Mouse (Mus musculus): ENCODE results near the gene Naga. TPM values are rescaled to one million over a fixed set of nuclear protein-coding genes. Genes with fewer than 3 reads are reported as not detected.
A peak's percentile ranks its signal among the peaks of the same experiment; 100 is the strongest.

The Naga gene
- total and polyA plus RNA-seq, 3 experiments = 17.7 to 28.2 (median 18.7) TPM

- peaks cover 14 to 40% of the 10 kb centered on the region in 2 experiments for H3K4me1 ChIP-seq (ENCODE audit: control insufficient read depth in 1 of 2, insufficient read depth in 2 of 2)
- 0 out of 2 replicates have a peak overlapping the region, but pooled peaks have one; percentile 85 for H3K9ac ChIP-seq (ENCODE audit: insufficient read depth, low read depth)
- dilution Hi-C loops (cut with MboI; ENCODE audit: extremely low pct_ligation_motif_present, extremely low pct_unique_long_range_greater_than_20kb, low sequenced_read_pairs) (no loop called here), in situ Hi-C loops (cut with MboI; ENCODE audit: low pct_ligation_motif_present, low pct_unique_long_range_greater_than_20kb, low sequenced_read_pairs) (no loop called here)
- H3K4me2 ChIP-seq (ENCODE audit: insufficient read depth, low read depth, poor library complexity, severe bottlenecking) = 0 out of 2 replicates have a peak overlapping the region, but pooled peaks have one; percentile 96
- H3K27ac ChIP-seq (ENCODE audit: insufficient read depth, low read depth) = no peak overlapping the region
- TF ChIP-seq TCF12 (IDR thresholded peaks at IDR 0.05; ENCODE audit: low read depth, low read length) (no peak), MEF2A (IDR thresholded peaks at IDR 0.05; ENCODE audit: borderline replicate concordance, low read depth, low read length) (no peak), JUN (IDR thresholded peaks at IDR 0.05; ENCODE audit: insufficient read depth, low read depth, low read length) (no peak), POLR2A (IDR thresholded peaks at IDR 0.05; ENCODE audit: low read depth, low read length) (no peak), ZNF384 (IDR thresholded peaks at IDR 0.05; ENCODE audit: low read depth, low read length) (no peak), MAX (IDR thresholded peaks at IDR 0.05; ENCODE audit: low read length) (no peak), MXI1 (IDR thresholded peaks at IDR 0.05; ENCODE audit: low read depth, low read length) (no peak), RCOR1 (conservative IDR thresholded peaks at IDR 0.05; ENCODE audit: low read depth, low read length) (no peak), ZC3H11A (IDR thresholded peaks at IDR 0.05; ENCODE audit: low read depth, low read length) (no peak), TBP (conservative IDR thresholded peaks at IDR 0.05; ENCODE audit: low read depth, low read length) (no peak), JUND (conservative IDR thresholded peaks at IDR 0.05; ENCODE audit: low read depth, low read length) (no peak), SIN3A (IDR thresholded peaks at IDR 0.05; ENCODE audit: low read length) (no peak), EP300 (IDR thresholded peaks at IDR 0.05; ENCODE audit: low read length) (no peak), ZKSCAN1 (IDR thresholded peaks at IDR 0.05; ENCODE audit: borderline replicate concordance, low read depth, low read length) (no peak), CHD2 (IDR thresholded peaks at IDR 0.05; ENCODE audit: low read length) (no peak), BHLHE40 (IDR thresholded peaks at IDR 0.05; ENCODE audit: low read depth, low read length) (no peak), MAZ (IDR thresholded peaks at IDR 0.05; ENCODE audit: low read depth, low read length) (no peak), E2F4 (IDR thresholded peaks at IDR 0.05; ENCODE audit: insufficient replicate concordance, low read depth, low read length) (no peak), PAX5 (IDR thresholded peaks at IDR 0.05; ENCODE audit: low read length) (no peak), USF2 (conservative IDR thresholded peaks at IDR 0.05; ENCODE audit: low read depth, low read length) (no peak)
- no peak overlapping the region for H3K4me3 ChIP-seq (replicated peaks in 1 of 3; ENCODE audit: low read depth in 2 of 3, low read length in 2 of 3, poor library complexity in 1 of 3)
- H3K9me3 ChIP-seq (replicated peaks; ENCODE audit: low read length) = no peaks in the 10 kb centered on the region
- peaks cover 8% of the 10 kb centered on the region for H3K27me3 ChIP-seq (replicated peaks)
- peaks cover 29 to 42% of the 10 kb centered on the region in 2 experiments for H3K36me3 ChIP-seq (replicated peaks in 1 of 2; ENCODE audit: control insufficient read depth in 1 of 2, insufficient read depth in 1 of 2, low read length in 1 of 2)
- H3K79me2 ChIP-seq (replicated peaks; ENCODE audit: control insufficient read depth, extremely low read depth, insufficient read depth, poor library complexity, severe bottlenecking) = peaks cover 23% of the 10 kb centered on the region
- no peak for DNase-seq (ENCODE audit: extremely low read depth)
Observed at GRCm38 (mm10) chr15:82347852-82348251, 9.1 kb upstream of the Naga start.

- Histone ChIP-seq H3K27ac (ENCODE audit: insufficient read depth, low read depth) (peak overlapping the region; percentile 19), H3K36me3 (replicated peaks in 1 of 2; ENCODE audit: control insufficient read depth in 1 of 2, insufficient read depth in 1 of 2, low read length in 1 of 2) (peaks cover 29 to 42% of the 10 kb centered on the region in 2 experiments), H3K79me2 (replicated peaks; ENCODE audit: control insufficient read depth, extremely low read depth, insufficient read depth, poor library complexity, severe bottlenecking) (peaks cover 19% of the 10 kb centered on the region), H3K27me3 (replicated peaks) (peaks cover 8% of the 10 kb centered on the region), H3K4me2 (ENCODE audit: insufficient read depth, low read depth, poor library complexity, severe bottlenecking) (peak overlapping the region; percentile 96), H3K4me1 (ENCODE audit: control insufficient read depth in 1 of 2, insufficient read depth in 2 of 2) (peaks cover 14 to 34% of the 10 kb centered on the region in 2 experiments), H3K9ac (ENCODE audit: insufficient read depth, low read depth) (peak overlapping the region; percentile 85), H3K4me3 (replicated peaks in 1 of 3; ENCODE audit: low read depth in 2 of 3, low read length in 2 of 3, poor library complexity in 1 of 3) (peak overlapping the region; percentile 58 to 81 (median 71)), H3K9me3 (replicated peaks; ENCODE audit: low read length) (no peaks in the 10 kb centered on the region)
- DNase-seq (ENCODE audit: extremely low read depth) = no peak
- TF ChIP-seq MXI1 (IDR thresholded peaks at IDR 0.05; ENCODE audit: low read depth, low read length) (peak; percentile 81), SIN3A (IDR thresholded peaks at IDR 0.05; ENCODE audit: low read length) (peak; percentile 48; the same call in 1 of the 2 replicates), HCFC1 (IDR thresholded peaks at IDR 0.05; ENCODE audit: low read depth, low read length) (no peak), MAX (IDR thresholded peaks at IDR 0.05; ENCODE audit: low read length) (peak; percentile 45; the same call in 1 of the 2 replicates), MYC (IDR thresholded peaks at IDR 0.05; ENCODE audit: low read depth, low read length) (peak; percentile 74)
- in situ Hi-C loops (cut with MboI; ENCODE audit: low pct_ligation_motif_present, low pct_unique_long_range_greater_than_20kb, low sequenced_read_pairs) (no loop called here), dilution Hi-C loops (cut with MboI; ENCODE audit: extremely low pct_ligation_motif_present, extremely low pct_unique_long_range_greater_than_20kb, low sequenced_read_pairs) (no loop called here)
Observed at GRCm38 (mm10) chr15:82347303-82347676, 8.6 kb upstream of the Naga start.
